Mouse (Mus musculus): ENCODE data around the gene Tmco2. TPM values are rescaled to one million over a fixed set of nuclear protein-coding genes. Genes with fewer than 3 reads are reported as not detected.
A peak's percentile ranks its signal among the peaks of the same experiment; 100 is the strongest.
"Not testable (repeated sequence)": the region's sequence is repeated elsewhere in the genome, so short reads cannot be mapped to it uniquely, and the experiment has no call there.

Gene Tmco2
- polyA plus RNA-seq, 1 experiment from 2014 or later, result not detected

DNA sequence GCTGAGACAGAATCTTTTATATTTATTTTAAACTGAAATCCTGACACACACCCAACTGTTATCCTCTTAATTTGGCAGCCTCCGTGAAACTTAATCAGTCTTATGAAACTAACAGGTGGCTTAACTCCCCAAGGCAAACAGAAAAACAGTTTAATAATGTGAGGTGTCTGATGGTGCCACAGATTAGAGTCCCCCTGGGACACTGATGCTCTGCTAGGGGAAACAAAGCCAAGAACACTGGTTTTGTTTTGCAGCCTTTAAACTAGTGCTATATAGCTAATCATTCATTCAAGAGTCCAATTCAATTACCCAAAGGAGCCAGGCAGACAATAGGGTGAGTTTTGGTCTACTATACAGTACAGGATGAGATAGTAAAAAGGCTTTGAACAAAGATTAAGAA, 28.6 kb downstream of the Tmco2 start:
- no peak for DNase-seq (ENCODE audit: low spot score)
- no peak for TF ChIP-seq CTCF (IDR thresholded peaks at IDR 0.05)
- no peak for ATAC-seq
- no peak overlapping the region for H3K4me2 ChIP-seq (replicated peaks; ENCODE audit: low read depth, low read length)
- H3K27me3 ChIP-seq (replicated peaks; ENCODE audit: insufficient read depth, low read length), result no peaks in the 10 kb centered on the region
- H3K9me3 ChIP-seq (ENCODE audit: low read length), result no peaks in the 10 kb centered on the region
- peaks cover 13% of the 10 kb centered on the region; the same call in 1 of the 2 replicates for H3K36me3 ChIP-seq (ENCODE audit: insufficient read depth, low read length)
- no peaks in the 10 kb centered on the region for H3K4me1 ChIP-seq (ENCODE audit: insufficient read depth, low read depth, low read length)
- H3K27ac ChIP-seq (ENCODE audit: low read length), result no peak overlapping the region
- H3K9ac ChIP-seq (replicated peaks; ENCODE audit: low read depth), result no peak overlapping the region
- WGBS, result 79% methylated on average over 1 of the region's 1 CpGs
- H3K4me3 ChIP-seq (ENCODE audit: low read depth, low read length), result no peak overlapping the region

DNA sequence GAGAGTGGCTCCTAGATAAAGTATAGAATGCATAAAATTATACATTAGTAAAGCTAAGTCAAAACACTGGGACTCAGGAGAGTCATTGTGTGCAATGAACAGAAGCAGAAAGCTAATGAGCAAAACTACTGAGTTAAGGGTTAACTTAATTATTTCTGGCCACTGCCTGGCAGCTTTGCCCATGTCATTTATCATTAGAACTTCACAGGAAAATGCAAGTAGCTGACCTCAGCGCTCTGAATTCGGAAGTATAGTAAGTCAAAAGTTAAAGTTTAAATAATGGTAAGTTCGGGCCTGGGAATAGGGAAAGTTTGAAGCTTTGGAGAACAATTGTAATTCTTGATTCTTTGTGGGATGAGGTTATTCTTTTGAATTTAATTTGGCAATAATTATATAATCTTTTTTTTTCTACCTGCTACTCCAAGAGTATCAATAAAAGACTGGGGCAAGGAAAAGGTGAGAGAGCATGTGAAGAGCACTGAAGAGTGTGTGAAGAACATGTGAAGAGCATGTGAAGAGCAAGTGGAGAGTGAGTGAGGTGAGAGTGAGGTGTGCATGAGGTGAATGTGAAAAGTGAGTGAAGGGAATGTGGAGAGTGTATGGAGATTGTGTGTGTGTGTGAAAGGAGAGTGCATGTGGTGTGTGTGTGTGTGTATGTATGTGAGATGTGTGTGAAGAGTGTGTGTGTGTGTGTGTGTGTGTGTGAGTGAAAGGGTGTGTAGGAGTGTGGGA, 30.9 kb downstream of the Tmco2 start:
- Histone ChIP-seq H3K4me2 (replicated peaks; ENCODE audit: low read depth, low read length) (no peak overlapping the region), H3K27ac (ENCODE audit: low read length) (no peak overlapping the region), H3K9ac (replicated peaks; ENCODE audit: low read depth) (no peak overlapping the region), H3K4me3 (ENCODE audit: low read depth, low read length) (no peak overlapping the region), H3K9me3 (ENCODE audit: low read length) (no peaks in the 10 kb centered on the region), H3K36me3 (ENCODE audit: insufficient read depth, low read length) (peaks cover 17% of the 10 kb centered on the region), H3K27me3 (replicated peaks; ENCODE audit: insufficient read depth, low read length) (no peaks in the 10 kb centered on the region), H3K4me1 (ENCODE audit: insufficient read depth, low read depth, low read length) (no peaks in the 10 kb centered on the region)
- TF ChIP-seq CTCF (IDR thresholded peaks at IDR 0.05), result no peak
- TF ChIP-seq EP300 (IDR thresholded peaks at IDR 0.05), result no peak
- WGBS, result 57% methylated on average over 3 of the region's 3 CpGs
- ATAC-seq, result peak; percentile 77
- peak; percentile 56 for DNase-seq (ENCODE audit: low spot score)

DNA sequence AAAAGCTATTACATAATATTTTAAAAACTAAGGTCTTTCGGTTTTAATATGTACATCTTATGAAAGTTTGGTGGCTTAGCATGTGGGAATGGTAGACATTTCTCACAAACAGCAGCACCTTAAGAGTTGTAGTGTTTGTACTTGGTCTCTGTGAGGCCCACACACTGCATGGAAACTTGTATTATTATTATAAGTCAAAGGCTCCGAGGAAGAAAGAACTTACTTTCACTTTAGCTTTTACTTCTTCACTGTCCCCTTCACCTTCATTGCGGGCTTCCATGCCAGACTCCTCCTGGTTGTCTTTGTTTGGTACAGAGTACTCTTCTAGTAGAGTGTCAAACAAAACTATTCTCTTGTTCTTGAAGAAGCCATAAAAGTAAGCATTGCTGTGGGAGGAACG, 34.8 kb downstream of the Tmco2 start:
- Histone ChIP-seq H3K9me3 (ENCODE audit: low read length) (no peaks in the 10 kb centered on the region), H3K27ac (ENCODE audit: low read length) (no peak overlapping the region), H3K4me1 (ENCODE audit: insufficient read depth, low read depth, low read length) (no peaks in the 10 kb centered on the region), H3K27me3 (replicated peaks; ENCODE audit: insufficient read depth, low read length) (no peaks in the 10 kb centered on the region), H3K4me2 (replicated peaks; ENCODE audit: low read depth, low read length) (no peak overlapping the region), H3K9ac (replicated peaks; ENCODE audit: low read depth) (no peak overlapping the region), H3K4me3 (ENCODE audit: low read depth, low read length) (no peak overlapping the region), H3K36me3 (ENCODE audit: insufficient read depth, low read length) (peaks cover 14% of the 10 kb centered on the region)
- 88% methylated on average over 4 of the region's 4 CpGs for WGBS
- no peak for ATAC-seq
- no peak for TF ChIP-seq CTCF (IDR thresholded peaks at IDR 0.05)
- no peak for TF ChIP-seq EP300 (IDR thresholded peaks at IDR 0.05)
- no peak for DNase-seq (ENCODE audit: low spot score)

DNA sequence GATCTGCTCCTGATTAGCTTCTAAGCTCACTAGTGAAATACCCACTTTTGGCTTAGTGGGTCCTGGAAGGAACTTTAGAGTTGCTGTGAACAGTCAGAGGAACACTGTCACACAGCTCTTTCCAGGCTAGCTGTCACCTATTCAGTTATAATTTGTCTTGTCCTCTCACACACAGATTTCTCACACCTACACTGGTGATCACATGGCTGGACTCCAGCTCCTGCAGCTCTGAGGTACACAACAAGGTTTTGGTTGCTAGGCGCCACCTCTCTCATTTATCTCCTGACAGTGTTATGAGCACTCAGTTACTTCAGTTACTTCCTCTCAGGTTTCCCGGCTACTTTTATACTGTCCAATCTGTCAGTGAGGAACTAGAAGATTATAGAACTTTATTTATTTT, 43.7 kb downstream of the Tmco2 start:
- H3K36me3 ChIP-seq (ENCODE audit: insufficient read depth, low read length), result peaks cover 14% of the 10 kb centered on the region; the same call in 1 of the 2 replicates
- WGBS, result 70% methylated on average over 2 of the region's 2 CpGs
- TF ChIP-seq EP300 (IDR thresholded peaks at IDR 0.05) (no peak), CTCF (IDR thresholded peaks at IDR 0.05) (no peak)
- H3K4me1 ChIP-seq (ENCODE audit: insufficient read depth, low read depth, low read length), result no peaks in the 10 kb centered on the region
- no peaks in the 10 kb centered on the region for H3K9me3 ChIP-seq (ENCODE audit: low read length)
- no peak overlapping the region for H3K9ac ChIP-seq (replicated peaks; ENCODE audit: low read depth)
- no peak overlapping the region for H3K4me2 ChIP-seq (replicated peaks; ENCODE audit: low read depth, low read length)
- H3K27ac ChIP-seq (ENCODE audit: low read length), result no peak overlapping the region
- no peak overlapping the region for H3K4me3 ChIP-seq (ENCODE audit: low read depth, low read length)
- no peaks in the 10 kb centered on the region for H3K27me3 ChIP-seq (replicated peaks; ENCODE audit: insufficient read depth, low read length)
- no peak for ATAC-seq
- DNase-seq (ENCODE audit: low spot score), result no peak

DNA sequence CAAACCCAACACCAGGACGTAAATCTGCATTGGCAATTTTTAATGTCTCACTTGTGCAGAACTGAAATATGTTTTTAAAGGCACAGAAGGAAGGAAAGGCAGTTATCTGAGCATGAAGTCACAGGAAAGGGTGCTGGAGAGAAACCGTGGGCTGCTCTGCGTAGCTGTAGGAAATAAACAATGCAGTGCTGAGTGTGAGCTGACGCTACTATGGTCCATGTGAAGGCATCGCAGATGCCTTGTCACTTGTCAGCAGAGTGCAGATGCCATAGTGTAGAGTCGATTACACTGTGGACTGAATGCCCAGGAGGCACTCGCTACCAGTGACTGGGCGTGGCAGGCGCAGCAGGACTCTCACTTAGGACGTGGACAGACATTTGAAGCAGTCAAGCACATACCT, 49.8 kb downstream of the Tmco2 start:
- ATAC-seq; H3K4me2 ChIP-seq (replicated peaks; ENCODE audit: low read depth, low read length); H3K27ac ChIP-seq (ENCODE audit: low read length); H3K9ac ChIP-seq (replicated peaks; ENCODE audit: low read depth); DNase-seq (ENCODE audit: low spot score); H3K4me1 ChIP-seq (ENCODE audit: insufficient read depth, low read depth, low read length); H3K36me3 ChIP-seq (ENCODE audit: insufficient read depth, low read length); H3K27me3 ChIP-seq (replicated peaks; ENCODE audit: insufficient read depth, low read length); H3K9me3 ChIP-seq (ENCODE audit: low read length); H3K4me3 ChIP-seq (ENCODE audit: low read depth, low read length): not testable (repeated sequence)
- WGBS, result 80% methylated on average over 10 of the region's 10 CpGs

DNA sequence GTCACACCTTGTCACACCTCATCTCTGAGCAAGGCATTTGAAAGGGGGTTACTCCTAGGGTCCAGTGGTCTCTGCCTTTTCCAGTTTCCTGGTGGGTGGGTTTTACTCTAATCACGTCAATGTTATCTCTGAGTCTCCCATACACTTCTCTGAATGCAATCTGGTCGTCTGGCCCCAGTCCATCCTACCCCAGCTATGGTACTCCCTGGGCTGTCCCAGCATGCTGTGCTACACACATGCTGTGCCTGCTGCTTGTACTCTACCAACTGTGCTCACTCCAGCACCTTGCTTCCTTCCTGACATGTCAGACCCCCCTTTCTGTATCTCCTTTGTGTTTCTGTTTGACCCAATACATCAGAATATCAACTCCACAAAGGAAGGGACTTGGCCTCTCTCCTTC, 52.0 kb downstream of the Tmco2 start:
- Histone ChIP-seq H3K4me2 (replicated peaks; ENCODE audit: low read depth, low read length) (no peak overlapping the region), H3K27ac (ENCODE audit: low read length) (no peak overlapping the region), H3K4me3 (ENCODE audit: low read depth, low read length) (no peak overlapping the region), H3K9me3 (ENCODE audit: low read length) (no peaks in the 10 kb centered on the region), H3K4me1 (ENCODE audit: insufficient read depth, low read depth, low read length) (no peaks in the 10 kb centered on the region), H3K27me3 (replicated peaks; ENCODE audit: insufficient read depth, low read length) (no peaks in the 10 kb centered on the region), H3K9ac (replicated peaks; ENCODE audit: low read depth) (no peak overlapping the region), H3K36me3 (ENCODE audit: insufficient read depth, low read length) (no peaks in the 10 kb centered on the region)
- ATAC-seq (no peak), DNase-seq (ENCODE audit: low spot score) (no peak)
- TF ChIP-seq EP300 (IDR thresholded peaks at IDR 0.05) (no peak), CTCF (IDR thresholded peaks at IDR 0.05) (no peak)
- WGBS, result 44% methylated on average over 2 of the region's 2 CpGs

DNA sequence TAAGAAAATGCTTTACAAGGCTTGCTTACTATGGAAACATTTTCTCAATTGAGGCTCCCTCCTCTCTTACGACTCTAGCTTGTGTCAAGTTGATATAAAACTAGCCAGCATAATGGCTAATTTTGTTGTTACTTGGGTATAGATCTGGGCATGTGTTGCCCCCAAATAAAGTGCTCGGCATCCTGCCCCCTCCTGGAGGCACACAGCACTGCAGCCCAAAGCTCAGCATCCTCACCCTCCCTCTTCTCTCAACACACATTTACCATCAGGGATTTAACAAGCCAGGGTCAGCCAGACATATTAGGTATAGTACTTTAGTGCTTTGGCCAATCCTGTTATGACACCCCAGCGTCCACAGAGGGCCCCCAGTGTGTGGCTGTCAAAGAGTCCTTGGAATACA, 52.7 kb downstream of the Tmco2 start:
- Histone ChIP-seq H3K4me1 (ENCODE audit: insufficient read depth, low read depth, low read length) (no peaks in the 10 kb centered on the region), H3K27me3 (replicated peaks; ENCODE audit: insufficient read depth, low read length) (no peaks in the 10 kb centered on the region), H3K27ac (ENCODE audit: low read length) (no peak overlapping the region), H3K9ac (replicated peaks; ENCODE audit: low read depth) (no peak overlapping the region), H3K4me3 (ENCODE audit: low read depth, low read length) (no peak overlapping the region), H3K4me2 (replicated peaks; ENCODE audit: low read depth, low read length) (no peak overlapping the region), H3K36me3 (ENCODE audit: insufficient read depth, low read length) (no peaks in the 10 kb centered on the region), H3K9me3 (ENCODE audit: low read length) (no peaks in the 10 kb centered on the region)
- ATAC-seq (no peak), DNase-seq (ENCODE audit: low spot score) (no peak)
- TF ChIP-seq EP300 (IDR thresholded peaks at IDR 0.05), result no peak
- peak; percentile 63 for TF ChIP-seq CTCF (IDR thresholded peaks at IDR 0.05)
- WGBS, result 41% methylated on average over 3 of the region's 3 CpGs

Other genes starting within 250 kb of the Tmco2 start
- gene Exo5, start 184.2 kb downstream of the Tmco2 start, polyA plus RNA-seq (2015; fragmentation: Nextera tagmentation; extraction: Ambion mirVana), result 12.6 and 13.1 TPM in 2 replicates
- gene Zfp69, start 157.5 kb downstream of the Tmco2 start, polyA plus RNA-seq (2015; fragmentation: Nextera tagmentation; extraction: Ambion mirVana), result 6.7 TPM in 2 replicates
- gene Smap2, start 92.0 kb downstream of the Tmco2 start, polyA plus RNA-seq (2015; fragmentation: Nextera tagmentation; extraction: Ambion mirVana), result 10.8 and 12.4 TPM in 2 replicates
- gene Col9a2, start 69.8 kb downstream of the Tmco2 start, polyA plus RNA-seq (2015; fragmentation: Nextera tagmentation; extraction: Ambion mirVana), result 1.6 and 1.8 TPM in 2 replicates
- 24.8 and 28.6 TPM in 2 replicates for gene Zmpste24, start 11.0 kb downstream of the Tmco2 start, polyA plus RNA-seq (2015; fragmentation: Nextera tagmentation; extraction: Ambion mirVana)
- 9.9 and 11.3 TPM in 2 replicates for gene Rlf, start 105.9 kb upstream of the Tmco2 start, polyA plus RNA-seq (2015; fragmentation: Nextera tagmentation; extraction: Ambion mirVana)
- gene Gm12888, start 215.7 kb upstream of the Tmco2 start, polyA plus RNA-seq (2015; fragmentation: Nextera tagmentation; extraction: Ambion mirVana), result not detected in 2 replicates